Mouse (Mus musculus): ENCODE measurements at regions not wholly inside any gene's neighbourhood (a gene's known extent, or its start where the extent isn't known, plus 50 kb on each side); places are given as distances from the start of the nearest gene placed in this dataset. TPM values are rescaled to one million over a fixed set of nuclear protein-coding genes. Genes with fewer than 3 reads are reported as not detected.

- intact Hi-C loops (cut with DNase I), result loop anchor here (5.0 kb wide), 1 partner anchor 169 kb away; the partner anchor contains the start of gene Calcrl
- no peak for DNase-seq (ENCODE audit: low spot score)
Observed at GRCm38 (mm10) chr2:84258339-84259006, 166.7 kb downstream of the Calcrl start.

- DNase-seq (ENCODE audit: low spot score), result no peak
- intact Hi-C loops (cut with DNase I), result loop anchor here (5.0 kb wide), 1 partner anchor 168 kb away; the partner anchor contains the start of gene Calcrl
Observed at GRCm38 (mm10) chr2:84259222-84259621, 166.0 kb downstream of the Calcrl start.

GRCm38 (mm10) chr2:84260701-84261100 lies 164.5 kb downstream of the Calcrl start:
- intact Hi-C loops (cut with DNase I), result no loop called here
- DNase-seq (ENCODE audit: low spot score), result no peak

GRCm38 (mm10) chr2:84261481-84261880 lies 163.7 kb downstream of the Calcrl start:
- intact Hi-C loops (cut with DNase I), result no loop called here
- no peak for DNase-seq (ENCODE audit: low spot score)

GRCm38 (mm10) chr2:84264485-84264884 lies 160.7 kb downstream of the Calcrl start:
- intact Hi-C loops (cut with DNase I), result no loop called here
- DNase-seq (ENCODE audit: low spot score), result no peak

- DNase-seq (ENCODE audit: low spot score), result no peak
- intact Hi-C loops (cut with DNase I), result no loop called here
Observed at GRCm38 (mm10) chr2:84265002-84265401, 160.2 kb downstream of the Calcrl start.

GRCm38 (mm10) chr2:84266158-84266557 lies 159.1 kb downstream of the Calcrl start:
- intact Hi-C loops (cut with DNase I), result no loop called here
- DNase-seq (ENCODE audit: low spot score), result no peak

GRCm38 (mm10) chr2:84266883-84267554 lies 158.2 kb downstream of the Calcrl start:
- DNase-seq (ENCODE audit: low spot score), result no peak
- intact Hi-C loops (cut with DNase I), result no loop called here

- intact Hi-C loops (cut with DNase I), result no loop called here
- no peak for DNase-seq (ENCODE audit: low spot score)
Observed at GRCm38 (mm10) chr2:84274038-84274724, 151.0 kb downstream of the Calcrl start.

- intact Hi-C loops (cut with DNase I), result no loop called here
Observed at GRCm38 (mm10) chr2:84277181-84277580, 148.0 kb downstream of the Calcrl start.

More at GRCm38 (mm10) chr2:84277181-84277580, 148.0 kb downstream of the Calcrl start:
- DNase-seq (ENCODE audit: low spot score), result no peak

Small RNA genes in the stretch of these regions (microRNA-seq; reads per million reads assigned to microRNA genes)
- not detected for gene Gm25972
